Mouse (Mus musculus) left cerebral cortex, postnatal 10 days (tissue): ENCODE data around the gene Mpped1. TPM values are rescaled to one million over a fixed set of nuclear protein-coding genes. Genes with fewer than 3 reads are reported as not detected.
A peak's percentile ranks its signal among the peaks of the same experiment; 100 is the strongest.

Source experiments
- DNase-seq, 2 experiments: peaks; one replicate each; pipeline ENCODE4 v3.0.0; 2021 to 2022; ENCODE audit warnings: low spot score in 2 of 2, mixed read lengths in 1 of 2; ENCODE audit errors: extremely low spot score in 1 of 2
- intact Hi-C: fragments of 180-260 bp; cut with DNase I; formaldehyde crosslinking; loops from one replicate; pipeline ENCODE4 v1.15.1; 2025
- total RNA-seq, 2 experiments: library from RNA; stranded (reverse); gene quantifications; 2 replicates each; pipeline ENCODE4 v1.2.3; 2021

The Mpped1 gene
- total RNA-seq, 2 experiments from 2014 or later: 270 to 308 TPM

GRCm38 (mm10) chr15:83857129-83857528, 77.9 kb downstream of the Mpped1 start:
- intact Hi-C loops: loop anchor here (2.0 kb wide), 1 partner anchor 198 kb away; no protein-coding TSS in a partner anchor
- DNase-seq: peak in 1 of 2 experiments; percentile 71

GRCm38 (mm10) chr15:83865626-83866025, 86.4 kb downstream of the Mpped1 start:
- no peak for DNase-seq
- intact Hi-C loops: no loop called here

- no peak for DNase-seq
- intact Hi-C loops: no loop called here
Measured at GRCm38 (mm10) chr15:83870936-83871335, 91.7 kb downstream of the Mpped1 start.

GRCm38 (mm10) chr15:83877155-83877866, 98.0 kb downstream of the Mpped1 start:
- no peak for DNase-seq
- intact Hi-C loops: no loop called here

- intact Hi-C loops: no loop called here
- DNase-seq: no peak
Measured at GRCm38 (mm10) chr15:83877898-83878297, 98.6 kb downstream of the Mpped1 start.

GRCm38 (mm10) chr15:83879845-83880244, 100.6 kb downstream of the Mpped1 start:
- intact Hi-C loops: no loop called here
- DNase-seq: no peak

- intact Hi-C loops: no loop called here
- DNase-seq: no peak
Measured at GRCm38 (mm10) chr15:83883821-83884220, 104.6 kb downstream of the Mpped1 start.

- DNase-seq: no peak
- intact Hi-C loops: no loop called here
Measured at GRCm38 (mm10) chr15:83884291-83884690, 105.0 kb downstream of the Mpped1 start.

GRCm38 (mm10) chr15:83892871-83893270, 113.6 kb downstream of the Mpped1 start:
- intact Hi-C loops: no loop called here
- no peak for DNase-seq

GRCm38 (mm10) chr15:83894261-83894660, 115.0 kb downstream of the Mpped1 start:
- no peak for DNase-seq
- intact Hi-C loops: no loop called here

GRCm38 (mm10) chr15:83896011-83896410, 116.7 kb downstream of the Mpped1 start:
- intact Hi-C loops: no loop called here
- no peak for DNase-seq

- DNase-seq: peak in 1 of 2 experiments; percentile 52
- intact Hi-C loops: no loop called here
Measured at GRCm38 (mm10) chr15:83897286-83897685, 118.0 kb downstream of the Mpped1 start.

GRCm38 (mm10) chr15:83906472-83906871, 127.2 kb downstream of the Mpped1 start:
- intact Hi-C loops: no loop called here
- no peak for DNase-seq

Other genes starting within 250 kb of the Mpped1 start
- 1 to 10 TPM; 2.6 to 2.9 TPM for gene Tspo, start 215.9 kb upstream of the Mpped1 start, total RNA-seq
- gene Mcat, start 215.7 kb upstream of the Mpped1 start, total RNA-seq: 10 to 100 TPM; 33.8 to 38.3 TPM
- gene Ttll12, start 184.3 kb upstream of the Mpped1 start, total RNA-seq: 10 to 100 TPM; 19.1 to 19.2 TPM
- gene Scube1, start 54.4 kb upstream of the Mpped1 start, total RNA-seq: 10 to 100 TPM; 38.2 to 39.3 TPM